Mouse (Mus musculus) midbrain, embryonic 11.5 days (tissue): Measurements from ENCODE around the gene Tbc1d16. TPM values are rescaled to one million over a fixed set of nuclear protein-coding genes. Genes with fewer than 3 reads are reported as not detected.

Source experiments
- ATAC-seq: fragments of 200-750 bp; cut with Nextera tagmentation; 2 replicates; pipeline ENCODE4 v1.8.0; 2017; ENCODE audit warnings: moderate TSS enrichment, moderate library complexity; ENCODE audit not compliant: low FRiP score
- DNase-seq: peaks from one replicate; pipeline ENCODE4 v3.0.0; 2015; ENCODE audit warnings: low spot score; ENCODE audit errors: missing footprints
- H3K27ac ChIP-seq: fragments of 300-500 bp; sonication (generic); 2 replicates; pipeline ENCODE4 v1.5.1; 2014; ENCODE audit warnings: low read depth, low read length
- H3K27me3 ChIP-seq: fragments of 300-500 bp; sonication (generic); 2 replicates; pipeline ENCODE4 v1.6.1; 2014; ENCODE audit warnings: mild to moderate bottlenecking, low read length, moderate library complexity, mixed read lengths; ENCODE audit not compliant: control insufficient read depth, insufficient read depth
- H3K36me3 ChIP-seq: fragments of 300-500 bp; sonication (generic); 2 replicates; pipeline ENCODE4 v1.6.1; 2014; ENCODE audit warnings: mild to moderate bottlenecking, low read length, moderate library complexity, mixed read lengths; ENCODE audit not compliant: control insufficient read depth, insufficient read depth
- H3K4me1 ChIP-seq: fragments of 300-500 bp; sonication (generic); 2 replicates; pipeline ENCODE4 v1.6.1; 2014; ENCODE audit warnings: low read length; ENCODE audit not compliant: control insufficient read depth, insufficient read depth
- H3K4me2 ChIP-seq: fragments of 300-500 bp; sonication (generic); 2 replicates; pipeline ENCODE4 v1.6.1; 2014; ENCODE audit warnings: mild to moderate bottlenecking, moderate library complexity
- H3K4me3 ChIP-seq: fragments of 300-500 bp; sonication (generic); 2 replicates; pipeline ENCODE4 v1.5.1; 2014; ENCODE audit warnings: low read depth, low read length
- H3K9ac ChIP-seq: fragments of 300-500 bp; sonication (generic); 2 replicates; pipeline ENCODE4 v1.6.1; 2014; ENCODE audit warnings: low read length
- H3K9me3 ChIP-seq: fragments of 300-500 bp; sonication (generic); 2 replicates; pipeline ENCODE4 v1.6.1; 2016; ENCODE audit warnings: low read length; ENCODE audit not compliant: control insufficient read depth
- WGBS: fragments of 180-500 bp; shearing (Covaris S2); extraction: QIAGEN DNeasy Blood & Tissue Kit; methylation state at CpG from one replicate; pipeline ENCODE4 v1.1.7; 2014; 5-methylcytosine and 5-hydroxymethylcytosine counted together
- polyA plus RNA-seq: library from polyadenylated mRNA; unstranded; fragments of >200 nt; fragmentation: Nextera tagmentation; extraction: Ambion mirVana; gene quantifications from 2 replicates; pipeline ENCODE4 v1.2.1, GENCODE M21; 2014

The Tbc1d16 gene
- polyA plus RNA-seq, 1 experiment from 2014 or later = 15.2 TPM

DNA sequence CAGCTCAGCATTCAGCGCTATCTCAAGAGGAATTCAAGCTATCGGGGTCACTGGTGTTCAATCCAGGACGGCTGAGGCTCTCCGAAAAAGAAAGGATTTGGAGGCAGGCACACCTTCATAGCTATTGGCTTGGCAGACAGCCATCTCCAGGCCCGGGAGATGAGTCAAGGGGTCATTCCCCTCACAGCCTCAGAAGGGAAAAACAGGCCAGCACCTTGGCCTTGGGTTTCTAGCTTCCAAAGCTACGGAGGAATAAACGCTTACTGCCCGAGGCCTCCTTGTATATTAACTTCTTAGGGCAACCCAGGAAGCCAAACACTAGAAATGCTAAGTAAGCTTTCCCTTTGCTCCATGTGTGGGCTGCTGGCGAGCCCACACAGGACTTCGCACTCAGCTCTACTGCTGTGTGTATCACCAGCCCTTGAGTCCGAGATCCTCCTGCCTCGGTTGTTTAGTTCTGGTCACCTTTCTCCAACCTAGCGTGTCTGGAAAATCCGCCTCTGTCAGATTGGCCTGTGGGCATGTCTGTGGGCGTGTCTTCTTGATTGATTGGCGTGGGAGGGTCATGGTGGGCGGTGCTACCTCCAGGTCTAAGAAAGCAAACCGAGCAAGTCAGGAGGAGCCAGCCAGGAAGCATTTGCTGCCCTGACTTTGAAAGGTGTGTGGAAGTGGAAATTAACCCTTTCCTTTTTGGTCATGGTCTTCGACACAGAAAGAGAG is 15.0 kb downstream of the Tbc1d16 start:
- Histone ChIP-seq H3K9ac (no peak overlapping the region), H3K27me3 (no peaks in the 10 kb centered on the region), H3K9me3 (no peaks in the 10 kb centered on the region), H3K4me2 (no peak overlapping the region), H3K4me3 (no peak overlapping the region), H3K36me3 (peaks cover 5% of the 10 kb centered on the region; the same call in 1 of the 2 replicates), H3K4me1 (peaks cover 27% of the 10 kb centered on the region), H3K27ac (no peak overlapping the region)
- ATAC-seq (no peak), DNase-seq (no peak)
- 68% methylated on average over 19 of the region's 19 CpGs for WGBS

GRCm38 (mm10) chr11:119211604-119212309 is 16.5 kb downstream of the Tbc1d16 start:
- Histone ChIP-seq H3K9ac (no peak overlapping the region), H3K36me3 (peaks cover 13% of the 10 kb centered on the region), H3K4me2 (no peak overlapping the region), H3K9me3 (no peaks in the 10 kb centered on the region), H3K4me1 (peaks cover 27% of the 10 kb centered on the region), H3K4me3 (no peak overlapping the region), H3K27ac (no peak overlapping the region), H3K27me3 (no peaks in the 10 kb centered on the region)
- DNase-seq (no peak), ATAC-seq (no peak)
- 88% methylated on average over 21 of the region's 21 CpGs for WGBS

DNA sequence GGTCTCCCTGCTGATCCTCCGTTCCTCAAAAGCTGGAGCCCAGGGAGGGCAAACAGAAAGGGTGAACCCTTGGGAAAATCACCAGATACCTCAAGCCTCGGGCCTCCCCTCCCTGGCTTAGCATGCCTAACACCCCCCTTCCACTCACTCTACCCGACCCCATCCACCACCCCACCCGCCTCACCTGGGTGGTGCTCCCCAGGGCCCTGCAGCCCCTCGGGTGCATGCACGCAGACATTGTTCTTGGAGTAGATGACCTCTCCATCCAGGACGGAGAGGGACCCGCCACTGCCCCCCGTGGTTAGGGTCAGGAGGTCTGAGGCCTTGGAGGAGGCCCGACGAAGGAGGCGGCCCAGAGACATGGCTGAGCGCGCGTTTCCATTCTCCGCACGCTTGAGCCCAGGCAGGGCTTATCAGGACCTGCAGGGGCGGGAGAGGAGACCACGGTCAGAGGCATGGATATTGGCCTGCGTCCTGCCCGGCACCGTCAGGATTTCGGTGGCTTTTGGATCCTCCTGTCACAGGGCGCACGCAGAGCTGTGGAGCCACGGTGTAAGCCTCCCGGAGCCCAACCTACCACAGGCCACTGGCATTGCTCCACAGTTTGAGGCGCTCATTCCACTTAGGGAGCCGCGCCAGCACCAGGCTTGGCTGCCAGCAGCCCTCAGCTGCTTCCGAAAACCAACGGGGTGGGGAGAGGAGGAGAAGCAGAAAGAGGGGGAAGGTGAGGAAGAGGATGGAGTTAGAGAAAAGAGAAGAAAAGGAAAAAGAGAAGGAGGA is 17.8 kb downstream of the Tbc1d16 start:
- no peak for DNase-seq
- no peak overlapping the region for H3K4me3 ChIP-seq
- no peak for ATAC-seq
- H3K9ac ChIP-seq = no peak overlapping the region
- no peaks in the 10 kb centered on the region for H3K27me3 ChIP-seq
- H3K4me2 ChIP-seq = no peak overlapping the region
- no peaks in the 10 kb centered on the region for H3K9me3 ChIP-seq
- peaks cover 15% of the 10 kb centered on the region for H3K4me1 ChIP-seq
- 54% methylated on average over 32 of the region's 32 CpGs for WGBS
- H3K27ac ChIP-seq = no peak overlapping the region; the same call in 1 of the 2 replicates
- peaks cover 15% of the 10 kb centered on the region for H3K36me3 ChIP-seq

- no peak for ATAC-seq
- H3K27ac ChIP-seq = no peak overlapping the region
- H3K4me3 ChIP-seq = no peak overlapping the region
- H3K4me2 ChIP-seq = no peak overlapping the region
- H3K36me3 ChIP-seq = peaks cover 18% of the 10 kb centered on the region
- no peaks in the 10 kb centered on the region for H3K27me3 ChIP-seq
- H3K9ac ChIP-seq = no peak overlapping the region; the same call in 1 of the 2 replicates
- no peaks in the 10 kb centered on the region for H3K9me3 ChIP-seq
- DNase-seq = no peak
- 89% methylated on average over 10 of the region's 10 CpGs for WGBS
- peaks cover 9% of the 10 kb centered on the region; the same call in 1 of the 2 replicates for H3K4me1 ChIP-seq
Measured at GRCm38 (mm10) chr11:119209371-119210025, 18.8 kb downstream of the Tbc1d16 start.

- Histone ChIP-seq H3K4me3 (no peak overlapping the region), H3K27me3 (no peaks in the 10 kb centered on the region), H3K9ac (no peak overlapping the region; the same call in 1 of the 2 replicates), H3K9me3 (no peaks in the 10 kb centered on the region), H3K4me2 (no peak overlapping the region), H3K4me1 (peaks cover 9% of the 10 kb centered on the region; the same call in 1 of the 2 replicates), H3K36me3 (peaks cover 18% of the 10 kb centered on the region), H3K27ac (no peak overlapping the region)
- WGBS = 95% methylated on average over 20 of the region's 20 CpGs
- ATAC-seq (no peak), DNase-seq (no peak)
Measured at GRCm38 (mm10) chr11:119208870-119209370, 19.4 kb downstream of the Tbc1d16 start.

DNA sequence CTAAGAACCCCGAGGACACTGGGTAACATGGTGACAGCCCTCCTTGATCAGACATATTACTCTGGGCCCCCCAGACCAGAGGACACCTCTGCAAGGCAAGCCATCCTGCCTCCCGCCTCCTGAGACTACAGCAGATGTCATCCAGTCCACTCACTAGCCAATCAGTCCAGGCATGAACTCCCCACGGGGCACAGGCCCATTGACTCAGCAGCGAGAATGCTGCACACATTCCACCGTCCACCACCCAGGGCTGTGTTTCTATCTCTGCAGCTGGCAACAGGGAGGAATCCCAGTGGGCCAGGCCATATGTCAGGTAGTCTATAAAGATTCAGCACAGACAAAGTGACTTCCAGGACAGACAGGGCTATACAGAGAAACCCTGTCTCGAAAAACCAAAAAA is 20.3 kb downstream of the Tbc1d16 start:
- H3K4me2 ChIP-seq = no peak overlapping the region
- H3K27ac ChIP-seq = no peak overlapping the region
- no peak overlapping the region for H3K9ac ChIP-seq
- peaks cover 4% of the 10 kb centered on the region; the same call in 1 of the 2 replicates for H3K4me1 ChIP-seq
- no peaks in the 10 kb centered on the region for H3K27me3 ChIP-seq
- ATAC-seq (no peak), DNase-seq (no peak)
- peaks cover 18% of the 10 kb centered on the region for H3K36me3 ChIP-seq
- WGBS = 78% methylated on average over 6 of the region's 6 CpGs
- no peak overlapping the region for H3K4me3 ChIP-seq
- no peaks in the 10 kb centered on the region for H3K9me3 ChIP-seq

- Histone ChIP-seq H3K4me1 (peaks cover 4% of the 10 kb centered on the region; the same call in 1 of the 2 replicates), H3K4me3 (no peak overlapping the region), H3K36me3 (peaks cover 17% of the 10 kb centered on the region), H3K27me3 (no peaks in the 10 kb centered on the region), H3K9ac (no peak overlapping the region), H3K9me3 (no peaks in the 10 kb centered on the region), H3K27ac (no peak overlapping the region), H3K4me2 (no peak overlapping the region)
- ATAC-seq (no peak), DNase-seq (peak; percentile 96)
- WGBS = 34% methylated on average over 5 of the region's 5 CpGs
Measured at GRCm38 (mm10) chr11:119206562-119206961, 21.7 kb downstream of the Tbc1d16 start.

DNA sequence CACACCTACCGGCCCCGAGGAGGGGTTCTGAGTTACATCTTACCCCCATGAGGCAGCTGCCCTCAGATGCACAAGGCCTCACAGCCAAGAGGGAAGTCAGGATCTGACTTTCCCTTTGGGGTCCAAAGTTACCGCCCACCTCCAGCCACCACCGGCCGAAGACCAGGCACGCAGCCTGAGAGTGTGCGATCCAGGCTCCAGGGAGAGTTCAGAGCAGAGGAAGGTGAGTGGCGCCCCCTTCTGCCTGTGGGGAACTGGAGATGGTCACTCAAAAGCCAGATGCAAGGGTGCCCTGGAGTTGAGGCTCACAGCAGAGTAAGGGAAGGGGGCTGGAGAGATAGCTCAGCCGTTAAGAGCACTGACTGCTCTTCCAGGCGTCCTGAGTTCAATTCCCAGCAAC is 22.6 kb downstream of the Tbc1d16 start:
- no peak for ATAC-seq

More for the DNA sequence above, 22.6 kb downstream of the Tbc1d16 start:
- Histone ChIP-seq H3K9me3 (no peaks in the 10 kb centered on the region), H3K36me3 (peaks cover 16% of the 10 kb centered on the region), H3K4me2 (no peak overlapping the region), H3K9ac (no peak overlapping the region), H3K4me3 (no peak overlapping the region), H3K27ac (no peak overlapping the region), H3K4me1 (peaks cover 4% of the 10 kb centered on the region; the same call in 1 of the 2 replicates), H3K27me3 (no peaks in the 10 kb centered on the region)
- DNase-seq = no peak
- WGBS = 87% methylated on average over 10 of the region's 10 CpGs
